Mouse (Mus musculus): ENCODE results near the gene Fcgr2b.
A peak's percentile ranks its signal among the peaks of the same experiment; 100 is the strongest.
"Not testable (repeated sequence)": the region's sequence is repeated elsewhere in the genome, so short reads cannot be mapped to it uniquely, and the experiment has no call there.

The Fcgr2b gene

GRCm38 (mm10) chr1:170976447-170976846 lies at the start of gene Fcgr2b:
Gene Fcgr2b (minus strand): TSS chr1:170976547.
- no peak for DNase-seq (ENCODE audit: low spot score)

DNA sequence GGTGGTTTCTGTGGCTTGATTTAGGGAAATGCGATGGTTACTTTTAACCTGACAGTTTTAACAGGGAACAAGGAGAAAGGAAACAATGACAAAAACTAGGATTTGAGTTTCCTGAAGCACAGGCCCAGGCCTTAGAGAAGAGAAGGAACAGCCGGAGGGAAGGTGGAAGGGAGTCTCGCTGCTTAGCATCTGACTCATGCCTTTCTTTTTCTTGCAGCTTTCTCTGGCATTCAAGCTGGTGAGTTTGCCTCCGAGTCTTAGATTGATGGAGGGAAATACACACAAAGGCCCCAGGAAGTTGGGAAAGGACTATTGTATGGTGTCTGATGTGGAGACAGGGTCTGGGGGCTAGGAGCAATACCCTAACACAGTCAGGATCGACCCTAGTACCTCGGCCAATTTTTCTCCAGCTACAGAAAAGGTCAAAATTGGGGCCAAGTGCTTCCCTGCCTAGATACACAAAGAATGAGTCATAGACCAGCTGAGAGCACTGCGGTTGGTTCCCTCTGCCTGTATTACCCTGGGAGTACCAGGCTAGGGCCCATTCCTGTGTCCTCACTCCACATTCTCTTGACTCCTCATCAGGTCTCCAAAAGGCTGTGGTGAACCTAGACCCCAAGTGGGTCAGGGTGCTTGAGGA lies 43.1 kb upstream of the Fcgr2b start:
- DNase-seq (ENCODE audit: low spot score), result no peak

DNA sequence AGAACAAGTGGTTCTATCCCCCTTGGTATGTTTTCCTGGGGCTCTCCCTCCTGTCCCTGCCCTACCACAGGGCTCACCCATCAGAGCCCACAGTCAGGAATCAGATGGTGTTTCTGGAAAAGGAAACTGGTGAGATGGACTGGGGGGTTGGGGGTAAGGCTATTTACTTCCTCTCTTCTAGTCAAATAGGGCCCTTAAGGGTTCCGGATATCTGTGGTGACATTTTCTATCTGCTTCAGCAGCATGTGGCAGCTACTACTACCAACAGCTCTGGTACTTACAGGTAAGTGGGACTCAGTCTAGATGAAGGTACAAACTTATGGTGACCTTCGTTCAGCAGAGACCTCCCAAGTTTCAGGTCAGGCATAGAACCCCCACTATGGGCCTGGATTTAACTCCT lies 42.4 kb upstream of the Fcgr2b start, which contains the start of gene Fcgr4:
TSS of gene Fcgr4 (plus strand) at position 184 of the 400 bp plus-strand sequence.
- DNase-seq (ENCODE audit: low spot score), result no peak

GRCm38 (mm10) chr1:171017468-171018158 lies 41.3 kb upstream of the Fcgr2b start:
- DNase-seq (ENCODE audit: low spot score), result no peak

DNA sequence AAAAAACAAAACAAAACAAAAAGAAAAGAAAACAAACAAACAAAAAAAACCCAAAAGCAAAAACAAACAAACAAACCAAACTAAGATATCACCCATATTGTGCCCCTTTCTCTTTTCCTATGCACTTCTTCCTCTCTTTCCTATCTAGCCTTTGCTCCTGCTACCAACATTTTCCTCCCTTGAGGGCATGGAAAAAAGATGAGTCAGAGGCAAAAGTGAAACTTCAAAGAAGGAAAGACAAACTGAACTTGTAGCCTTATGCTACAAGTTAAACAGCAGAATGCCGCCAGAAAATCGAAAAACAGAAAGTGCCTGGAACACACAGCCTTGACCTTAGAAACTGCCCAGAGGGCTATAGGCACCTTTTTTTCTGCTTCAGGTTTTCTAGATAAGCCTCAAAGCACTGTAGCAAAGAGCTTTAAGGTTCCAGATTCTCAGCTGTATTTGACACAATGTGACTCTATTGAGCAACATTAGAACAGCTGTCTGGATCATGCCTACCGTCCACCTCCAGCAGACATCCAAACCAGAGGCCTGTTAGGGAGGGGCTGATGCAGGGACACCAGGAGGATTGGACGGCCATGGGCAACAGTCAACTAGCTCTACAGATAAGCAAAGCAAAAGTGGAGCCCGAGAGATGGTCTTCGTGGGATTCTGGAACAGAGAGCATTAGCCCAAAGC lies 40.5 kb upstream of the Fcgr2b start:
- DNase-seq (ENCODE audit: low spot score), result no peak

DNA sequence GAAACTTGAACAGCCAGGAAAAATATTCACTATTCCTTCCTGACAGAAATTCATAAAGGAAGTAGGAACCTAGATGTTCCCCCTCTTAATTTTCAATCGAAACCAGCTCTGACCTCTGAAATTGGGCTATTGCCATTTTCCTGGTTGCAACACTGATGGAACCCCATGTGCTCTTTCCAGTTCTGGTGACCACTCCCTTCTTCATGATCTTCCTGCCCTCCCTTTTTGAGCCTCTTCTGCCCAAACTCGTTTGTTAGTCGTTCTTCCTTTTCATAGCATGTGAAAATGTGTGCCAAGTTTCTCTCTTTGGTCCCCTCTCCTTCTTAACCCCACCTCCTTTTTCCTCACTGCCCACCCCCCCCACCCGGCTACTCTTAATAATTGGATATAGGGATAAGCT lies 35.4 kb upstream of the Fcgr2b start:
- no peak for DNase-seq (ENCODE audit: low spot score)

DNA sequence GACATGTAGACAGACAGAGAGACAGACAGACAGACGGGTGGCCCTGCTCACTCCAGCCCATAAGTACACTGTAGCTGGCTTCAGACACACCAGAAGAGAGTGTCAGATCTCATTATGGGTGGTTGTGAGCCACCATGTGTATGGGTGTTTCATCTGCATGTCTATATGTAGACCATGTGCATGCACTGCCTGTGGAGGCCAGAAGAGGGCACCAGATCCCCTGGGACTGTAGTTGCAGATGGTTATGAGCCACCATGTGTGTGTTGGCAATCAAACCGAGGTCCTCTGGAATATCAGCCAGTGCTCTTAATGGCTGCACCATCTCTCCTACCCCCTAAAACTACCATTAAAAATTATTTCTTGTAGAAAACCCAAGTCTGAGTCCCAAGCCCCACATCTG lies 30.6 kb upstream of the Fcgr2b start:
- DNase-seq (ENCODE audit: low spot score), result no peak

DNA sequence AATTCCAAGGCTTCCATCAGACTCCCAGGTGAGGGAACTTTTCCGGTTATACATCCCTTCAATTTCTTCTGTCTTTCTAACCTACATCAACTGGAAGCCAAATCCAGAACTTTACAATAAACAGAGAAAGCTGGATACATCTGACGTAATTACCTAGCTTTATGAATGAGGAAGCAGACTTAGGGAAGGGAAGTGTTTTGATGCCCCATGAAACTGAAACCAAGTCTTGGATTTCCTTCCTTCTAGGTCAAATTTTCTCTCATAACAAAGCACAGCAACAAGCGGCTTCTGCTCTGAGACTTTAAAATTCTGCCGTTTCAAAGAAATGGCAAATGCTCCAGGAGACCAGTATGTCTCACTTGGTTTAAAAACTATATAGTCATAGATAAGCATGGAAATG lies 30.0 kb upstream of the Fcgr2b start:
- DNase-seq (ENCODE audit: low spot score), result no peak

GRCm38 (mm10) chr1:171005586-171005985 lies 29.2 kb upstream of the Fcgr2b start:
- no peak for DNase-seq (ENCODE audit: low spot score)

DNA sequence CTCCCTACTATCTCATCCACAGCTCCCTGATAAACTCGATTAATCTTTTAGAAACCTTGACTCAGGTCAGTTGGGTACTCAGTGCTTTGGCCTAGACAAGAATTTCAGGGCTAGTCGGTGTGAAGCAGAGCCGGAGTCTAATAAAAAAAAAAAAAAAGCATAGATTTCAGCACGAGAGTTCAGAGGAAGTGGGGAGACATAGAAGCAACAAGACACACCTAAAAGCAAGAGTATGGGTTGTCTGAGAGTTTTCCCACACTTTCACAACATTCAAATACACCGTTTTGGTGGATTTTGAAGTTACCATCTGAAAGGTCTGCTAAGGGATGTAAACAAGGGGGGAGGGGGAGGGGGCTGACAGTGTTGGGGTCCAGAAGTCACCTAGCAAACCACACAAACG lies 28.7 kb upstream of the Fcgr2b start:
- DNase-seq (ENCODE audit: low spot score), result no peak

- no peak for DNase-seq (ENCODE audit: low spot score)
Observed at GRCm38 (mm10) chr1:170999811-171000210, 23.5 kb upstream of the Fcgr2b start.

DNA sequence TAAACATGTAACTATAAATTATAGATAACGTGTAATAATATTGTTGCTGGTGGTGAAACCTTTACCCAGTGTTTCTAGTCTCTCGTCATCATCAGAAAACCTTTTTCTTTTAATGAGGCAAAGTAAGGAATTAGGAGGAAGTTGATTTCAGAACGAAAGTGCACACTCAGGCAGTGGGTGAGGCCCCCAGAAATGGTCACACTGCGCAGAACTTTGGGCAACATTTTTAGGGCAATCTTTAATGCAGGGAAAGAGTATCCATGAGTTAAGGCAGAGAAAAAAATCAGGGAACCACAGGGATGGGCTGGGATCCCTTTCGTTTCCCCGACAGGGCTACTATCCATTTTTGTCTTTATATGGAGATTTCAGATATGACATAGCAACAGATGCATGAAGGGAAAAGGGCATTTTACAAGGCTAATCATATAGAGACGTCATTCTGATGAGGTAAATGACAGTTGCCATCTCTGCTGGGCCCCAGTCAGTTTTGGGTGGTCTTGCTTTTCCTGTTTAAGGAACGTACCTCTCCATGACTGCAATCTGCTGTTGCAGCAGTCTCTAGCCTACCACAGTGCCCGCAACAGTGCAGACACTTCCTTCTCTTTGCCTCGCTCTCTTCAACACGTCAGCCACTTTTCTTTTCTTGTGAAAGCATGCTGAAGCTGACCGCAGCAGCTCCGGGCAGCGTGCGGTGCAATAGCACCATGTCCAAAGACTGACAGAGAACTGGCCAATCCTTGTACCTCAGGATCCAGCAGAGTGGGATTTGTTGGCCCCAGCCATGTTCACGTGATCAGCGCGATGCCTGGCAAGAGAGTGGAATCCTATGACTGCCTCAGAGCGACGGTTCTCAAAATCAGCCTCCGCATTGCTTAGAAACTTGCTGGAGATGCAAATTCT lies 21.7 kb upstream of the Fcgr2b start:
- peak; percentile 74 for DNase-seq (ENCODE audit: low spot score)

- peak; percentile 78 for DNase-seq (ENCODE audit: low spot score)
Observed at GRCm38 (mm10) chr1:170996753-170997152, 20.4 kb upstream of the Fcgr2b start.

DNA sequence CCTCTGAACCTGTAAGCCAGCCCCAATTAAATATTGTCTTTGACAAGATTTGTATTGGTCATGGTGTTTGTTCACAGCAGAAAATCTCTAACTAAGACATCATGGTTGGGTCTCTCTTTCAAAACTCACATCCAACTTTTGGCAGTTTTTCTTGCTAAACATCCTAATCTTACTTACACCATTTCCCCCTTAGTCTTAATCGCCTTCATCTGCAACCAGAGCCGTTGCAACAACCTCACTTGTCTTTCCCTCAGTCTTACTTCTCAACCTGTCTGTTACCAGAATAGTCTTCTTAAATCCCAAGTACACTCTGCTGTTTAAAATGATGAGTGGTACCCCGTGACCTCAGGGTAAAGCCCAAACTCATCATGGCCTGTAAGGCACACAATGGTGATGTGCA lies 19.7 kb upstream of the Fcgr2b start:
- no peak for DNase-seq (ENCODE audit: low spot score)

- DNase-seq (ENCODE audit: low spot score), result peak; percentile 64
Observed at GRCm38 (mm10) chr1:170992550-170992949, 16.2 kb upstream of the Fcgr2b start.

GRCm38 (mm10) chr1:170989656-170990055 lies 13.3 kb upstream of the Fcgr2b start:
- DNase-seq (ENCODE audit: low spot score), result no peak

GRCm38 (mm10) chr1:170985861-170986260 lies 9.5 kb upstream of the Fcgr2b start:
- DNase-seq (ENCODE audit: low spot score), result no peak

GRCm38 (mm10) chr1:170985092-170985491 lies 8.7 kb upstream of the Fcgr2b start:
- DNase-seq (ENCODE audit: low spot score), result no peak

GRCm38 (mm10) chr1:170983066-170983465 lies 6.7 kb upstream of the Fcgr2b start:
- DNase-seq (ENCODE audit: low spot score), result no peak

DNA sequence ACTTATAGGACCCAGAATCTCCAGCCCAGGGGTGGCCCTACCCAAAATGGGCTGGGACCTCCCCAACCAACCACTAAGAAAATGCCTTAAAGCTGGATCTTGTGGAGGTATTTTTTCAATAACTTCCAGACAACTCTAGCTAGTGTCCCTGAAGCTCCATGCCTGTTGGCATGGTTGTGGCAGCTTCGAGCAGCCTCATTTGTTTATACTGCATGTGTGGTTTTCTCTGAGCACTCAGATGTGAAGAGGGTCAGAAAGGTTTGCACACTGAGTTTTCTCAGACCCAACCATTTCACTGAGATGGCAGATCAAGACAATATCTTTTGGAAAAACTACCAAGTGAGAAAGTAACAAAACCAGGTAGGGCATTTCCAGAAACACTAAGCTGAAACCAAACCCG lies 6.0 kb upstream of the Fcgr2b start:
- DNase-seq (ENCODE audit: low spot score), result no peak

DNA sequence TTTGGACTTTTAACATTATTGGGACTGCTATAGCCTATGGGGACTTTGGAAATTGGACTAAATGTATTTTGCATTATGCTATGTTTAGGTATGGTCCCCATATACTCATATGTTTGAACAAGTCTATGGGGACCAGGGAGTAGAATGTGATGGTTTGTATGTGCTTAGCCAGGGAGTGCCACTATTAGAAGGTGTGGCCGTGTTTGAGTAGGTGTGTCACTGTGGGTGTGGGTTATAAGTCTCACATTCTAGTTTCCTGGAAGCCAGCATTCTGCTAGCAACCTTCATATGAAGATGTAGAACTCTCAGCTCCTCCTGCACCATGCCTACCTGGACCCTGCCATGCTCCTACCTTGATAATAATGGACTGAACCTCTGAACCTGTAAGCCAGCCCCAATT lies 5.3 kb upstream of the Fcgr2b start:
- DNase-seq (ENCODE audit: low spot score), result not testable (repeated sequence)

DNA sequence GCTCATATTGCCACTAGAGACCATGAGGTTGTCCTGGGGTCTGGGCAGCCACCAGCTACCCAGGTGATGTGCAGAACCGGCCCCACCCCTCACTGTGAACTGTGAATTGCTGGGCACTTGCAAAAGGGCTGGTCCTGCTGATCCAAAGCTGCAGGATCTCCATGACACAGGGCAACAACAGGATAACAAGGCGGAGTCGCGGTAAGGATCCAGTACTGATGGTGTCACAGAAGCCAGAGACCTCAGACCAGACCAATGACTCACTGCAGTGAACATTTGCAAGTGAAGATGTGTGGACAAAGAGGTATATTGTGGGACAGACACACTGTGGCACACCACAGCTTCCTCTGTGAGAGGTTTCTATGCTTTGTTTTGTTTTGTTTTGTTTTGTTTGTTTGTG lies 2.3 kb upstream of the Fcgr2b start:
- no peak for DNase-seq (ENCODE audit: low spot score)
